Mouse (Mus musculus): ENCODE data around the gene Scamp5. TPM values are rescaled to one million over a fixed set of nuclear protein-coding genes. Genes with fewer than 3 reads are reported as not detected.

Gene Scamp5
- 13.2 TPM for polyA plus RNA-seq (2014; fragmentation: Illumina TruSeq; extraction: RNeasy Lipid Tissue Mini Kit (QIAGEN cat#74804); ENCODE audit: low read depth, low replicate concordance)

GRCm38 (mm10) chr9:57467896-57468549 lies at the start of gene Scamp5:
TSS of gene Scamp5 (minus strand) at chr9:57468060.

GRCm38 (mm10) chr9:57503622-57504380 lies 35.9 kb upstream of the Scamp5 start, which contains the start of gene Rpp25:
TSS of gene Rpp25 (plus strand) at chr9:57504026.

DNA sequence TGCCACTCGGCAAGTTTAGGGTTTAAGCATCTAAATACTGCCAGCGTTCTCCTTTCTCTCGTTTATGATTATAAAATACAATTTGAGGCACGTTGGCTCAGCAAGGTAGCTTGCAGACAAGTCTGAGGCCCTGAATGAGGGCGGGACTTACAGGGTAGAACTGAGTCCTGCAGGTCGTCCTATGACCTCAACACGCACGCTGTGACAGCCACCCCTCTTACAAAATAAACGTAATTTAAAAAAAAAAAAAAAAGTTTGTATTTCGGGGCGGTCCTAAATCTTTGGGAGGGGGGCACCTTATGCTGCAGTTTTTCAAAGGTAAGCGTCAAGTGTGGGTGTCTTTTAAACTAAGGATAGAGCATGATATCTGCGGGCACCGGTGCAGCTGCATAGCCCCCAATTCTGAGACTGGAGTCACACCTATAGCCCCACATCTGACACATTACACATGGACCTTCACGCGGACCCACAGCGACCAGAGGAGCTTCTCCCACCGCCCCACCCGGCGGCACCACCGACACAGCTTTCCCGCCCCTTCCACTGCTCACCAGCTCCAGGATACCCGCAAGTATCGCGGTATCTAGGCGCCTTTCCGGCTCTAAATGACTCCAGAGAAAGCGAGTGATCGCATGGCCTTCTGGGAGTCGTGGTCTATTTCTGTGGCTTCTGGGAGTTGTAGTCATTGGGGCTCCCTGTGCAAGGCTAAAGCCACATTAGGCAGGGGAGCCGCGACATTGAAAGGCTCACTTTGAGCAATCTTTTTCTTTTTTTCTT lies 28.2 kb downstream of the Scamp5 start, which contains the start of gene Ppcdc:
Gene Ppcdc, minus strand, starts transcription at position 603 of the 774 bp plus-strand sequence.

Other genes starting within 250 kb of the Scamp5 start
- gene Trcg1, start 231.5 kb downstream of the Scamp5 start, polyA plus RNA-seq (2014; fragmentation: Illumina TruSeq; extraction: RNeasy Lipid Tissue Mini Kit (QIAGEN cat#74804); ENCODE audit: low read depth, low replicate concordance): not detected
- 0.54 TPM for gene 1700017B05Rik, start 205.4 kb downstream of the Scamp5 start, polyA plus RNA-seq (2014; fragmentation: Illumina TruSeq; extraction: RNeasy Lipid Tissue Mini Kit (QIAGEN cat#74804); ENCODE audit: low read depth, low replicate concordance)
- gene Ppcdc, start 27.9 kb downstream of the Scamp5 start, polyA plus RNA-seq (2014; fragmentation: Illumina TruSeq; extraction: RNeasy Lipid Tissue Mini Kit (QIAGEN cat#74804); ENCODE audit: low read depth, low replicate concordance): 10.9 TPM
- not detected for gene Rpp25, start 36.0 kb upstream of the Scamp5 start, polyA plus RNA-seq (2014; fragmentation: Illumina TruSeq; extraction: RNeasy Lipid Tissue Mini Kit (QIAGEN cat#74804); ENCODE audit: low read depth, low replicate concordance)
- 1,010 TPM for gene Cox5a, start 53.2 kb upstream of the Scamp5 start, polyA plus RNA-seq (2014; fragmentation: Illumina TruSeq; extraction: RNeasy Lipid Tissue Mini Kit (QIAGEN cat#74804); ENCODE audit: low read depth, low replicate concordance)
- 5.0 TPM for gene Fam219b, start 69.5 kb upstream of the Scamp5 start, polyA plus RNA-seq (2014; fragmentation: Illumina TruSeq; extraction: RNeasy Lipid Tissue Mini Kit (QIAGEN cat#74804); ENCODE audit: low read depth, low replicate concordance)
- 22.1 TPM for gene Mpi, start 84.7 kb upstream of the Scamp5 start, polyA plus RNA-seq (2014; fragmentation: Illumina TruSeq; extraction: RNeasy Lipid Tissue Mini Kit (QIAGEN cat#74804); ENCODE audit: low read depth, low replicate concordance)
- 41.6 TPM for gene Scamp2, start 92.9 kb upstream of the Scamp5 start, polyA plus RNA-seq (2014; fragmentation: Illumina TruSeq; extraction: RNeasy Lipid Tissue Mini Kit (QIAGEN cat#74804); ENCODE audit: low read depth, low replicate concordance)
- gene Ulk3, start 121.4 kb upstream of the Scamp5 start, polyA plus RNA-seq (2014; fragmentation: Illumina TruSeq; extraction: RNeasy Lipid Tissue Mini Kit (QIAGEN cat#74804); ENCODE audit: low read depth, low replicate concordance): 9.9 TPM
- gene Cplx3, start 138.2 kb upstream of the Scamp5 start, polyA plus RNA-seq (2014; fragmentation: Illumina TruSeq; extraction: RNeasy Lipid Tissue Mini Kit (QIAGEN cat#74804); ENCODE audit: low read depth, low replicate concordance): not detected
- gene Lman1l, start 152.7 kb upstream of the Scamp5 start, polyA plus RNA-seq (2014; fragmentation: Illumina TruSeq; extraction: RNeasy Lipid Tissue Mini Kit (QIAGEN cat#74804); ENCODE audit: low read depth, low replicate concordance): not detected
- 5.5 TPM for gene Csk, start 185.6 kb upstream of the Scamp5 start, polyA plus RNA-seq (2014; fragmentation: Illumina TruSeq; extraction: RNeasy Lipid Tissue Mini Kit (QIAGEN cat#74804); ENCODE audit: low read depth, low replicate concordance)
- gene Cyp1a2, start 215.6 kb upstream of the Scamp5 start, polyA plus RNA-seq (2014; fragmentation: Illumina TruSeq; extraction: RNeasy Lipid Tissue Mini Kit (QIAGEN cat#74804); ENCODE audit: low read depth, low replicate concordance): not detected
- gene Cyp1a1, start 219.9 kb upstream of the Scamp5 start, polyA plus RNA-seq (2014; fragmentation: Illumina TruSeq; extraction: RNeasy Lipid Tissue Mini Kit (QIAGEN cat#74804); ENCODE audit: low read depth, low replicate concordance): not detected
- 5.5 TPM for gene Edc3, start 240.5 kb upstream of the Scamp5 start, polyA plus RNA-seq (2014; fragmentation: Illumina TruSeq; extraction: RNeasy Lipid Tissue Mini Kit (QIAGEN cat#74804); ENCODE audit: low read depth, low replicate concordance)